Mouse (Mus musculus): Measurements from ENCODE around the gene Iqce.

The Iqce gene

GRCm38 (mm10) chr5:140639871-140640270 is 62.3 kb downstream of the Iqce start:
- no peak for DNase-seq (ENCODE audit: low spot score in 2 of 2)

GRCm38 (mm10) chr5:140639312-140639711 is 62.9 kb downstream of the Iqce start:
- DNase-seq (ENCODE audit: low spot score in 2 of 2): no peak

- no peak for DNase-seq (ENCODE audit: low spot score in 2 of 2)
These were observed 63.7 kb downstream of the Iqce start for GRCm38 (mm10) chr5:140638484-140638883.

GRCm38 (mm10) chr5:140637989-140638388 is 64.2 kb downstream of the Iqce start:
- no peak for DNase-seq (ENCODE audit: low spot score in 2 of 2)

GRCm38 (mm10) chr5:140637058-140637410 is 65.1 kb downstream of the Iqce start:
- DNase-seq (ENCODE audit: low spot score in 2 of 2): no peak

- peak; percentile 32 to 39 for DNase-seq (ENCODE audit: low spot score in 2 of 2)
These were observed 65.7 kb downstream of the Iqce start for GRCm38 (mm10) chr5:140636316-140637057.

GRCm38 (mm10) chr5:140634798-140635722 is 67.1 kb downstream of the Iqce start:
- no peak for DNase-seq (ENCODE audit: low spot score in 2 of 2)

GRCm38 (mm10) chr5:140633432-140633831 is 68.7 kb downstream of the Iqce start:
- no peak for DNase-seq (ENCODE audit: low spot score in 2 of 2)

- peak in 1 of 2 experiments; percentile 47 for DNase-seq (ENCODE audit: low spot score in 2 of 2)
These were observed 73.2 kb downstream of the Iqce start for GRCm38 (mm10) chr5:140628995-140629394.

- no peak for DNase-seq (ENCODE audit: low spot score in 2 of 2)
These were observed 74.6 kb downstream of the Iqce start for GRCm38 (mm10) chr5:140627580-140627979.

- DNase-seq (ENCODE audit: low spot score in 2 of 2): no peak
These were observed 77.2 kb downstream of the Iqce start for GRCm38 (mm10) chr5:140624961-140625360.

- DNase-seq (ENCODE audit: low spot score in 2 of 2): no peak
These were observed 77.9 kb downstream of the Iqce start for GRCm38 (mm10) chr5:140624238-140624637.

GRCm38 (mm10) chr5:140623791-140624190 is 78.4 kb downstream of the Iqce start:
- no peak for DNase-seq (ENCODE audit: low spot score in 2 of 2)

GRCm38 (mm10) chr5:140622978-140623670 is 79.1 kb downstream of the Iqce start:
- no peak for DNase-seq (ENCODE audit: low spot score in 2 of 2)

GRCm38 (mm10) chr5:140621517-140621916 is 80.7 kb downstream of the Iqce start:
- DNase-seq (ENCODE audit: low spot score in 2 of 2): no peak

GRCm38 (mm10) chr5:140621092-140621491 is 81.1 kb downstream of the Iqce start:
- DNase-seq (ENCODE audit: low spot score in 2 of 2): no peak

GRCm38 (mm10) chr5:140619895-140620736 is 82.1 kb downstream of the Iqce start:
- no peak for DNase-seq (ENCODE audit: low spot score in 2 of 2)

GRCm38 (mm10) chr5:140619151-140619771 is 82.9 kb downstream of the Iqce start:
- DNase-seq (ENCODE audit: low spot score in 2 of 2): peak; percentile 78 to 89

GRCm38 (mm10) chr5:140617714-140618113 is 84.5 kb downstream of the Iqce start:
- DNase-seq (ENCODE audit: low spot score in 2 of 2): peak; percentile 62 to 71

GRCm38 (mm10) chr5:140616691-140617090 is 85.5 kb downstream of the Iqce start:
- peak; percentile 39 to 44 for DNase-seq (ENCODE audit: low spot score in 2 of 2)

- DNase-seq (ENCODE audit: low spot score in 2 of 2): no peak
These were observed 86.1 kb downstream of the Iqce start for GRCm38 (mm10) chr5:140616110-140616503.
